Mouse (Mus musculus): ENCODE measurements around the gene Notch2. TPM values are rescaled to one million over a fixed set of nuclear protein-coding genes. Genes with fewer than 3 reads are reported as not detected.

The Notch2 gene
- total RNA-seq, 2 experiments from 2014 or later, result 8.7 to 10.3 TPM

DNA sequence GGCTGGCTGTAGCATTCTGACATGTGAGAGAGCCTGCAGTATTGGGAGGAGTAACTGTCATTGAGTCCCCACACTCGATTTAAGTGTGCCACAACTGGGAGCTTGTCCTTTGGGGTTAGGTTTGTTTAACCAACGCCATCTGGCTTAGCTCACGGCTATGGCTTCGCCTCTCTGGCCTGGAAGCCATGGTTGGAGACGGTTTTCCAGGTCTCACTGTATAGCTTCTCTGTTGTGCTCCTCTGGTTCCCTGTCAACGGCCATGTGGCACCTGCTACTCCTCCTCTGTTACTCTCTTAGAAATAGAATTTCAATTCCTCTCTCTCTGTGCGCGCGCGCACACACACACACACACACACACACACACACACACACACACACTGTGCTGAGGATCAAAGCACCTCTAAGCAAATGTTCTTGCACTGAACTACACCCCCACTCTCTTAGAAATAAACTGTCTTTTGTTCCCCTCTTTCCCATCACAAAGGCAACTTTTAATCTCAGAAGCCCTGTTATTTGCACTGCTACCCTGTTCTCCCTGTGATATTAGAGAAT is 171.9 kb downstream of the Notch2 start:
- no peak for TF ChIP-seq CTCF (IDR thresholded peaks at IDR 0.05)
- DNase-seq, result no peak
- intact Hi-C loops (cut with DNase I), result no loop called here
- H3K27ac ChIP-seq, result no peak overlapping the region
- H3K4me3 ChIP-seq, result no peak overlapping the region

DNA sequence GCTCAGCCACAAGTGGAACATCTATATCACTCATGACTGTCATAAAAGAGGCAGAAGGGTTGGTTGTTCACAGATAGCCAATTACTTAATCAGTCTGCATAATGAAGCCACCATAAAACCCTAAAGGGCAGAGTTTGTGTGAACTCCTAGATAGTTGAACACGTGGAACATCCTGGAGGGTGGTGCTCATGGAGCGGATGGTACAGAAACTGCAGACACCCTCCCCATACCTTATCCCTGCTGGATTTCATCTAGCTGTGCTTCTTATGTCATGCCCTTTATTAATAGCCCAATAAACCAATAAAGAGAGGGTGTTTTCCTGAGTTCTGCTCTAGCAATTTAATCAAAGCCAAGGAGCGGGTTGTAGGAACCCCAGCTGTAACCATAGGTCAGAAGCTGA is 174.4 kb downstream of the Notch2 start:
- Histone ChIP-seq H3K4me3 (no peak overlapping the region), H3K27ac (no peak overlapping the region)
- intact Hi-C loops (cut with DNase I), result no loop called here
- TF ChIP-seq CTCF (IDR thresholded peaks at IDR 0.05), result no peak
- no peak for DNase-seq

DNA sequence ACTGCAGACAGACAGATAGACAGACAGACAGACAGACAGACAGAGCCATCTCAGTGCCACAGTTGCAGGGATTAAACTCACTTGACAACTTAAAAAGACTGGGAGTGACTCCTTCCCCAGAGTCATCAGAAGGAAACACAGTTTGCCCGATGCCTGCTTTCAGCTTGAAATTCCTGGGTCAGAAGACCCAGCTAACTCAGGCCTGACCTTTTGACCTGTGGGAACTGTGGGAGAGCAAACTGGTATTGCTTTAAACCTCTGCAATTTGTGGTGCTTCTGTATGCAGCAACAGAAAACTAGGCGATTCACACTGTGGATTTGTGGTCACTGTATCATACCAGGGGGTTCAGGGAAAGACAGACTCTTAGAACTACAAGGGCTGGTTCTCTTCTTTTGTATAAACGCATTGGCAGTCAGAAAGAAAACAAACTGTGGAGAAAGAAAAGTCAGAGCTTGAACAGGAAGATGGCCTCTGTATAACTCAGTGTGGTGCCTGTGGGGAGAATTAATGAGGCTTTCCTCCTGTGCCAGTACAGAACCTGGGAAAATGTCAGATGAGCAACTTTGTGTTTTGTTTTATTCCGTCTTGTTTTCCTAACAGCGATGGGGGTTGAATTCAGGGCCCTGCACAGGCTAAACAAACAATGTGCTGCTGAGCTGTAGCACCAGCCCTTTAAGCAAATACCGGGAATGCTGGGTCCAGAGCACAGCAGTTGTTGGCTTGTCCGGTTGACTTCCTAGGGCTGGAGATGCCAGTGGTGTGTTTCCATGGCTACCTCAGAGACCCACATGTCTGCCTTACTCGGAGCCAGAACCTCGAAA is 184.6 kb downstream of the Notch2 start:
- DNase-seq, result no peak
- no peak for TF ChIP-seq CTCF (IDR thresholded peaks at IDR 0.05)
- H3K4me3 ChIP-seq, result no peak overlapping the region
- intact Hi-C loops (cut with DNase I), result no loop called here
- no peak overlapping the region for H3K27ac ChIP-seq

DNA sequence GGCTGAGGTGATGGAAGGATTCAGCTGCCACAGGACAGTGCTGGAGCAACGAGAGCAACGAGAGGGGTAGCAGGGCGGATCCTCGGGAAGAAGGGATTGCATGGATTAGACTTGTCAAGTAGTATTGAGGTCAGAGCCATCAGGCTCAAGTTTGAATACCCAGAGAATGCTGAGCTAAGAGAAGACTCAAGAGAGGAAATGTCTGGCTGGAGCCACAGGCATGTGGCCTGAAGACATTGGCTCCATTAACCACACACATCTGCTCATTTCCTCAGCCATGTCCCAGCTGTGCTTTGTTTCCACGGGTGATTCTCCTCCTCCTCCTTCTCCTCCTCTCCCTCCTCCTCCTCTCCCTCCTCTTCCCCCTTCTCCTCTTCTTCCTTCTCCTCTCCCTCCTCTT is 186.4 kb downstream of the Notch2 start:
- intact Hi-C loops (cut with DNase I), result no loop called here
- DNase-seq, result peak; percentile 18

More for the DNA sequence above, 186.4 kb downstream of the Notch2 start:
- no peak overlapping the region for H3K4me3 ChIP-seq
- no peak for TF ChIP-seq CTCF (IDR thresholded peaks at IDR 0.05)
- no peak overlapping the region for H3K27ac ChIP-seq

Other genes starting within 250 kb of the Notch2 start
- gene Pde4dip, start 124.8 kb upstream of the Notch2 start, total RNA-seq (2021), result 1,000 to 10,000 TPM; 3,559 to 3,570 TPM
- 10 to 100 TPM; 24.2 to 32.1 TPM for gene Sec22b, start 112.3 kb upstream of the Notch2 start, total RNA-seq (2021)
- not detected for gene Adam30, start 147.1 kb downstream of the Notch2 start, total RNA-seq (2021)
- not detected for gene Reg4, start 208.6 kb downstream of the Notch2 start, total RNA-seq (2021)

All from gastrocnemius, adult 2 months (tissue).